Mouse (Mus musculus) testis, adult 2 months (tissue): Measurements from ENCODE around the gene Ttc28.

Experiments used
- CTCF ChIP-seq: fragments of 200-500 bp; IDR thresholded peaks from 2 replicates; pipeline ENCODE4 v1.5.1; 2012; ENCODE audit warnings: low read depth, mild to moderate bottlenecking, inconsistent platforms, low read length, moderate library complexity; ENCODE audit not compliant: control insufficient read depth, insufficient read depth, insufficient replicate concordance
- POLR2A ChIP-seq: fragments of 200-500 bp; IDR thresholded peaks from 2 replicates; pipeline ENCODE4 v1.6.1; 2012; ENCODE audit warnings: low read depth, mild to moderate bottlenecking, inconsistent platforms, low read length, moderate library complexity; ENCODE audit not compliant: control insufficient read depth

GRCm38 (mm10) chr5:111055507-111055906, 175.9 kb downstream of the Ttc28 start:
- TF ChIP-seq CTCF (no peak), POLR2A (no peak)
